In the genomic region with DNA sequence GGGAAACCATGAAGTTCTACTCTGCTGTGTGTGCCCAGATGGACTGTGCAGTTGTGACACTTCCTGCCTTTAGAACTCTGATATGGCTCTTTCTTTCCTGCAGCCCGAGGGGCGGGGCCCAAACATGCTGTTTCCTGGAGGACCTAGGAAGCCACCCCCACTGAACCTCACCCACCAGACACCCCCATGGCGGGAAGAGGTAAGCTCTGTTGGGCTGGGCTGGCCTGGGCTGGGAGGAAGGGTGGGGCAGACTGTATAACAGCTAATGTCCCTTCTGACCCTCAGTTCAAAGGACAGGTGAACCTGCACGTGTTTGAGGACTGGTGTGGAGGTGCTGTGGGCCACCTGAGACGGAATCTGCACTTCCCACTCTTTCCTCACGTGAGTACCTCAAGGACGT, we compare ENCODE assay signal across 16 mouse cellular contexts. TPM values are rescaled to one million over a fixed set of nuclear protein-coding genes. Genes with fewer than 3 reads are reported as not detected.
DNase-seq lines count a peak whose midpoint lies in the region; ATAC-seq and TF ChIP-seq lines count a peak whose summit lies in the region.
"Had no signal": no experiment of that assay in that cellular context is flagged by ENCODE, and none has a peak within 500 bp of the region (broad histone marks: within the 10 kb centered on the region; RNA-seq: fewer than 3 reads in every experiment).

No protein-coding gene starts in this region.

- H3K4me1 ChIP-seq in thymus, adult 2 months (replicated peaks; ENCODE audit: control insufficient read depth, insufficient read depth, low read length) = peaks cover 27% of the 10 kb centered on the region
- H3K4me1 ChIP-seq in liver, embryonic 13.5 days (replicated peaks) = peaks cover 48% of the 10 kb centered on the region
- H3K4me1 ChIP-seq in kidney, embryonic 15.5 days = peaks cover 26% of the 10 kb centered on the region

- no peak overlapping the region for H3K9ac ChIP-seq in liver, embryonic 13.5 days
- H3K9ac ChIP-seq in kidney, embryonic 15.5 days = no peak overlapping the region

- TF ChIP-seq CTCF in thymus, adult 2 months (IDR thresholded peaks at IDR 0.05; ENCODE audit: borderline replicate concordance, control insufficient read depth, extremely low read depth, insufficient read depth, low read length, poor library complexity) = no peak

- 43% methylated on average over 7 of the region's 7 CpGs for WGBS in thymus, adult 2 months
- WGBS in liver, embryonic 13.5 days (ENCODE audit: insufficient replicate concordance) = 28% methylated on average over 7 of the region's 7 CpGs
- WGBS in kidney, embryonic 15.5 days = 78% methylated on average over 7 of the region's 7 CpGs

- ATAC-seq in erythroblast, adult 5-6 weeks (replicated peaks; ENCODE audit: low FRiP score, poor library complexity, severe bottlenecking) = 0 out of 2 replicates have a peak, but pooled peaks have one; percentile 8
- ATAC-seq in liver, embryonic 13.5 days (ENCODE audit: low read depth) = 0 out of 2 replicates have a peak, but pooled peaks have one; percentile 13
- no peak for ATAC-seq in kidney, embryonic 15.5 days (replicated peaks; ENCODE audit: low FRiP score)

- no peak overlapping the region for H3K27ac ChIP-seq in thymus, adult 2 months (ENCODE audit: control insufficient read depth, insufficient read depth, low read length)
- no peak overlapping the region for H3K27ac ChIP-seq in liver, embryonic 13.5 days
- no peak overlapping the region for H3K27ac ChIP-seq in kidney, embryonic 15.5 days
- H3K27ac ChIP-seq: forebrain, embryonic 10.5 days had no signal

- H3K9me3 ChIP-seq in liver, embryonic 13.5 days (replicated peaks) = no peaks in the 10 kb centered on the region
- no peaks in the 10 kb centered on the region for H3K9me3 ChIP-seq in kidney, embryonic 15.5 days (replicated peaks)
- H3K9me3 ChIP-seq: forebrain, embryonic 10.5 days had no signal

- H3K4me2 ChIP-seq in liver, embryonic 13.5 days = no peak overlapping the region
- no peak overlapping the region for H3K4me2 ChIP-seq in kidney, embryonic 15.5 days

- no peaks in the 10 kb centered on the region for H3K36me3 ChIP-seq in thymus, adult 2 months (ENCODE audit: control insufficient read depth, insufficient read depth, low read length)
- H3K36me3 ChIP-seq in liver, embryonic 13.5 days = no peaks in the 10 kb centered on the region
- peaks cover 26% of the 10 kb centered on the region for H3K36me3 ChIP-seq in kidney, embryonic 15.5 days

- peaks cover 6% of the 10 kb centered on the region; the same call in 1 of the 2 replicates for H3K27me3 ChIP-seq in thymus, adult 2 months (ENCODE audit: control insufficient read depth, insufficient read depth, low read length)
- H3K27me3 ChIP-seq in liver, embryonic 13.5 days = peaks cover 82% of the 10 kb centered on the region
- H3K27me3 ChIP-seq in kidney, embryonic 15.5 days = peaks cover 21% of the 10 kb centered on the region

- H3K4me3 ChIP-seq in thymus, adult 2 months (ENCODE audit: control insufficient read depth, insufficient read depth, low read length) = no peak overlapping the region
- H3K4me3 ChIP-seq in liver, embryonic 13.5 days (replicated peaks) = no peak overlapping the region
- no peak overlapping the region for H3K4me3 ChIP-seq in kidney, embryonic 15.5 days (replicated peaks)
- H3K4me3 ChIP-seq: forebrain, embryonic 10.5 days had no signal

- peak; percentile 21 for DNase-seq in thymus, adult 2 months
- no peak for DNase-seq in thymus, postnatal 25 days
- no peak for DNase-seq in liver, embryonic 13.5 days
- peak; percentile 59 for DNase-seq in yolk sac, embryonic 10.5 days (ENCODE audit: low spot score)
- no peak for DNase-seq in left cerebral cortex, adult 8-10 months (ENCODE audit: low spot score in 2 of 2)
- DNase-seq in right cerebral cortex, postnatal 25 days = no peak
- DNase-seq: gastrocnemius, postnatal 14 days; heart, postnatal 14 days had no signal

- no peak for TF ChIP-seq POLR2A in thymus, adult 2 months (IDR thresholded peaks at IDR 0.05; ENCODE audit: control insufficient read depth, extremely low read depth, insufficient read depth, low read length, poor library complexity)

RNA-seq across cellular contexts. Expression of gene B4galnt4, which starts 3.3 kb away (rescaled TPM):
- polyA plus RNA-seq in thymus, adult 2 months (2012; rRNA removed) = 1.4 and 1.6 TPM in 2 replicates
- 0.84 TPM in 1 of 2 replicates, not detected in the other for total RNA-seq in erythroblast, adult 5-6 weeks (2015; ENCODE audit: low replicate concordance)
- total RNA-seq in erythroblast, adult 5-6 weeks (2017; ENCODE audit: low replicate concordance) = not detected in 2 replicates
- polyA plus RNA-seq in liver, embryonic 13.5 days (2015; fragmentation: Nextera tagmentation; extraction: Ambion mirVana) = 0.75 and 0.81 TPM in 2 replicates
- total RNA-seq in left cerebral cortex, adult 8-10 months (2022) = 10 to 100 TPM; 64.5 to 81.0 (median 79.2) TPM
- polyA plus RNA-seq in kidney, embryonic 15.5 days (2015; fragmentation: Nextera tagmentation; extraction: Ambion mirVana) = 12.4 and 15.4 TPM in 2 replicates

RNA-seq across cellular contexts. Expression of gene Pkp3, which starts 13.8 kb away (rescaled TPM):
- polyA plus RNA-seq in thymus, adult 2 months (2012; rRNA removed) = 46.8 and 49.9 TPM in 2 replicates
- not detected in 2 replicates for total RNA-seq in erythroblast, adult 5-6 weeks (2015; ENCODE audit: low replicate concordance)
- total RNA-seq in erythroblast, adult 5-6 weeks (2017; ENCODE audit: low replicate concordance) = not detected in 2 replicates
- polyA plus RNA-seq in liver, embryonic 13.5 days (2015; fragmentation: Nextera tagmentation; extraction: Ambion mirVana) = 0.70 and 0.71 TPM in 2 replicates
- total RNA-seq in left cerebral cortex, adult 8-10 months (2022) = under 1 TPM in 1 of 4 experiments, not detected in 3; 0.57 TPM
- 7.8 and 7.9 TPM in 2 replicates for polyA plus RNA-seq in kidney, embryonic 15.5 days (2015; fragmentation: Nextera tagmentation; extraction: Ambion mirVana)
- total RNA-seq: gastrocnemius, postnatal 14 days; layer of hippocampus, postnatal 14 days had no signal

RNA-seq across cellular contexts. Expression of gene Gm17387, which starts 35.2 kb away (rescaled TPM):
- polyA plus RNA-seq in thymus, adult 2 months (2012; rRNA removed) = not detected in 2 replicates
- total RNA-seq in erythroblast, adult 5-6 weeks (2015; ENCODE audit: low replicate concordance) = not detected in 2 replicates
- not detected in 2 replicates for total RNA-seq in erythroblast, adult 5-6 weeks (2017; ENCODE audit: low replicate concordance)
- not detected in 2 replicates for polyA plus RNA-seq in liver, embryonic 13.5 days (2015; fragmentation: Nextera tagmentation; extraction: Ambion mirVana)
- total RNA-seq in left cerebral cortex, adult 8-10 months (2022) = not detected
- polyA plus RNA-seq in kidney, embryonic 15.5 days (2015; fragmentation: Nextera tagmentation; extraction: Ambion mirVana) = not detected in 2 replicates
- total RNA-seq: ES-E14; gastrocnemius, postnatal 14 days; heart, postnatal 14 days; layer of hippocampus, postnatal 14 days had no signal
- polyA plus RNA-seq: forebrain, embryonic 10.5 days; kidney, adult 2 months; limb, embryonic 14.5 days; testis, adult 2 months had no signal

RNA-seq across cellular contexts. Expression of gene Sigirr, which starts 36.2 kb away (rescaled TPM):
- 62.4 and 67.3 TPM in 2 replicates for polyA plus RNA-seq in thymus, adult 2 months (2012; rRNA removed)
- total RNA-seq in erythroblast, adult 5-6 weeks (2015; ENCODE audit: low replicate concordance) = 4.2 TPM in 1 of 2 replicates, not detected in the other
- 2.8 and 4.4 TPM in 2 replicates for total RNA-seq in erythroblast, adult 5-6 weeks (2017; ENCODE audit: low replicate concordance)
- polyA plus RNA-seq in liver, embryonic 13.5 days (2015; fragmentation: Nextera tagmentation; extraction: Ambion mirVana) = 16.5 and 16.9 TPM in 2 replicates
- 1 to 10 TPM; 2.3 to 2.6 (median 2.5) TPM for total RNA-seq in left cerebral cortex, adult 8-10 months (2022)
- polyA plus RNA-seq in kidney, embryonic 15.5 days (2015; fragmentation: Nextera tagmentation; extraction: Ambion mirVana) = 20.8 and 24.7 TPM in 2 replicates

RNA-seq across cellular contexts. Expression of gene Ifitm6, which starts 46.5 kb away (rescaled TPM):
- polyA plus RNA-seq in thymus, adult 2 months (2012; rRNA removed) = 4.7 and 5.9 TPM in 2 replicates
- total RNA-seq in erythroblast, adult 5-6 weeks (2015; ENCODE audit: low replicate concordance) = 336 and 380 TPM in 2 replicates
- 99.4 and 179 TPM in 2 replicates for total RNA-seq in erythroblast, adult 5-6 weeks (2017; ENCODE audit: low replicate concordance)
- 2.7 and 2.9 TPM in 2 replicates for polyA plus RNA-seq in liver, embryonic 13.5 days (2015; fragmentation: Nextera tagmentation; extraction: Ambion mirVana)
- total RNA-seq in left cerebral cortex, adult 8-10 months (2022) = under 1 TPM in 2 of 4 experiments, not detected in 2; 0.87 to 0.88 TPM
- 1.3 and 2.2 TPM in 2 replicates for polyA plus RNA-seq in kidney, embryonic 15.5 days (2015; fragmentation: Nextera tagmentation; extraction: Ambion mirVana)
- total RNA-seq: gastrocnemius, postnatal 14 days; layer of hippocampus, postnatal 14 days had no signal
- polyA plus RNA-seq: forebrain, embryonic 10.5 days had no signal

Comparison
In these comparisons a context has a peak if more than half of its experiments do, and no peak if none do; other contexts are left out.
1. DNase-seq: peak in thymus, adult 2 months (single experiment) and yolk sac, embryonic 10.5 days (single experiment); none in thymus, postnatal 25 days (single experiment), liver, embryonic 13.5 days (single experiment), left cerebral cortex, adult 8-10 months (0 of 2) and right cerebral cortex, postnatal 25 days (single experiment).